Mouse (Mus musculus): ENCODE measurements at regions not wholly inside any gene's neighbourhood (a gene's known extent, or its start where the extent isn't known, plus 50 kb on each side); places are given as distances from the start of the nearest gene placed in this dataset.

GRCm38 (mm10) chr9:31611036-31611695, 146.9 kb upstream of the Tmem45b start:
- Histone ChIP-seq H3K4me1 (replicated peaks; ENCODE audit: low read depth, low read length) (peaks cover 12% of the 10 kb centered on the region), H3K4me3 (replicated peaks; ENCODE audit: low read length) (no peak overlapping the region), H3K36me3 (ENCODE audit: insufficient read depth, low read length) (no peaks in the 10 kb centered on the region), H3K9me3 (ENCODE audit: low read length) (peaks cover 11% of the 10 kb centered on the region), H3K27me3 (ENCODE audit: insufficient read depth, low read length) (peaks cover 18% of the 10 kb centered on the region; the same call in 1 of the 2 replicates)
- TF ChIP-seq POU5F1 (IDR thresholded peaks at IDR 0.05; ENCODE audit: borderline replicate concordance, low read length) (no peak), NANOG (IDR thresholded peaks at IDR 0.05; ENCODE audit: borderline replicate concordance, low read length) (no peak), CTCF (conservative IDR thresholded peaks at IDR 0.05; ENCODE audit: low read length) (no peak)

- no peak for TF ChIP-seq CTCF (conservative IDR thresholded peaks at IDR 0.05; ENCODE audit: low read length)
- TF ChIP-seq POU5F1 (IDR thresholded peaks at IDR 0.05; ENCODE audit: borderline replicate concordance, low read length): no peak
- no peak for TF ChIP-seq NANOG (IDR thresholded peaks at IDR 0.05; ENCODE audit: borderline replicate concordance, low read length)
- Histone ChIP-seq H3K27me3 (ENCODE audit: insufficient read depth, low read length) (peaks cover 18% of the 10 kb centered on the region; the same call in 1 of the 2 replicates), H3K4me3 (replicated peaks; ENCODE audit: low read length) (no peak overlapping the region), H3K36me3 (ENCODE audit: insufficient read depth, low read length) (no peaks in the 10 kb centered on the region), H3K9me3 (ENCODE audit: low read length) (peaks cover 11% of the 10 kb centered on the region), H3K4me1 (replicated peaks; ENCODE audit: low read depth, low read length) (peaks cover 12% of the 10 kb centered on the region)
Observed at GRCm38 (mm10) chr9:31610631-31611030, 146.4 kb upstream of the Tmem45b start.

- TF ChIP-seq CTCF (conservative IDR thresholded peaks at IDR 0.05; ENCODE audit: low read length): peak; percentile 44
- no peak for TF ChIP-seq POU5F1 (IDR thresholded peaks at IDR 0.05; ENCODE audit: borderline replicate concordance, low read length)
- peaks cover 18% of the 10 kb centered on the region; the same call in 1 of the 2 replicates for H3K27me3 ChIP-seq (ENCODE audit: insufficient read depth, low read length)
- no peaks in the 10 kb centered on the region for H3K36me3 ChIP-seq (ENCODE audit: insufficient read depth, low read length)
- peaks cover 12% of the 10 kb centered on the region for H3K4me1 ChIP-seq (replicated peaks; ENCODE audit: low read depth, low read length)
- H3K9me3 ChIP-seq (ENCODE audit: low read length): peaks cover 11% of the 10 kb centered on the region
- H3K4me3 ChIP-seq (replicated peaks; ENCODE audit: low read length): no peak overlapping the region
Observed at GRCm38 (mm10) chr9:31610212-31610611, 145.9 kb upstream of the Tmem45b start.

DNA sequence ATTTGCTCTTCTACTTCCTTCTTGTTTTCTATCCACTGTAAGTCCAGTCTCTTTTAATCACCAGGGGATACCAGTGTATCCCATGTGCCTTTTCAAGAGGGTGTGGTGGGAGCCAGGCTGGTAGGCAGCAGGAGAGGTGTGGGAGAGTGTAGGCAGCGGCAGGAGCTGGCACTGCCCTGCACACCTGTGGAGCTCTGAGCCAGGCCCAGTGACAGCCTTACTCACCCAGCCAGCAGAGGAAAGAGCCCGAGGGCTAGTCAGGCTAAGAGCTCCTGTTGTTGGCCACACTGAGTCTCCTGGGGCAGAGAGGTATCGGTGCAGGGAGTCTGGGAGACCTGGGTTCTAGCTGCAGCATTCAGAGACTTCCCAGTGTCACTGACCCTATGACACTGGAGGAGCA, 145.5 kb upstream of the Tmem45b start:
- Histone ChIP-seq H3K4me1 (replicated peaks; ENCODE audit: low read depth, low read length) (peaks cover 12% of the 10 kb centered on the region), H3K4me3 (replicated peaks; ENCODE audit: low read length) (no peak overlapping the region), H3K36me3 (ENCODE audit: insufficient read depth, low read length) (no peaks in the 10 kb centered on the region), H3K9me3 (ENCODE audit: low read length) (peaks cover 11% of the 10 kb centered on the region), H3K27me3 (ENCODE audit: insufficient read depth, low read length) (peaks cover 18% of the 10 kb centered on the region; the same call in 1 of the 2 replicates)
- no peak for TF ChIP-seq POU5F1 (IDR thresholded peaks at IDR 0.05; ENCODE audit: borderline replicate concordance, low read length)
- no peak for TF ChIP-seq CTCF (conservative IDR thresholded peaks at IDR 0.05; ENCODE audit: low read length)
- TF ChIP-seq NANOG (IDR thresholded peaks at IDR 0.05; ENCODE audit: borderline replicate concordance, low read length): no peak

DNA sequence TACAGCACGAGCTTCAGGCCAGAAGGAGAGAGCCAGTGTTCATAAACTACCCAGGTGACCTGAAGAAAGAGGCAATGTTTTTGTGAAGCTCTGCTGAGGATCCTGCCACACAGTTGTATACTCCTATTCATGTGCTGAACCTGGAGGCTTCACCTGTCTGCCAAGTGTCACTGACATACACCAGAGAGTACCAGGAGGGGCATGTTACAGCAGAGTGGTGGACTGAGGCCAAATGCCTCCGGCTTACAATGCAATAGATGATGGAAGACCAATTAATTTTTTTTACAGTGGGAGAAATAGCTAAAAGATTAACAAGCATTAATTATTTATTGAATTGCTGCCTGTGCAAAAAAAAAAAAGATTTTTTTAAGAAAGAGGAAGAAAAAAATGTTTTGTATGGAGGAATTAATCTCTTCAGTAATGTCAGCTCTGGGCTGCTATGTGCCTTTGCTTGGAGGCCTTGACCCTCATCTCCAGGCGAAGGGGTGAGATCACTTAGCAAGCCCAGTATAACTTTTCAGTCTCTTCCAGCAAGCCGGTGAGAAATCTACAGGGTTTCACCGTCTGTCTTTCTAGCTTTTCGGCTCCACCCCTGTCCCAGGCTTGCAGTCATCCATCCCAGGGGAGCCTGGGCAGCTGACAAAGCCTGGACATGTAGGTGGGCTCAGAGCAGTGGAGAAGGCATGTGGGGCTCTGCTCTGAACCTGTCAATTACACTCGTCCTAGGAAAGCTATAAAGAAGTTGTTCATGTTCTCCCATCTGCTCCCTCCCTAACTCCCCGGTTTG, 144.0 kb upstream of the Tmem45b start:
- no peaks in the 10 kb centered on the region for H3K4me1 ChIP-seq (replicated peaks; ENCODE audit: low read depth, low read length)
- H3K36me3 ChIP-seq (ENCODE audit: insufficient read depth, low read length): no peaks in the 10 kb centered on the region
- TF ChIP-seq CTCF (conservative IDR thresholded peaks at IDR 0.05; ENCODE audit: low read length) (no peak), POU5F1 (IDR thresholded peaks at IDR 0.05; ENCODE audit: borderline replicate concordance, low read length) (no peak), NANOG (IDR thresholded peaks at IDR 0.05; ENCODE audit: borderline replicate concordance, low read length) (no peak)
- H3K27me3 ChIP-seq (ENCODE audit: insufficient read depth, low read length): peaks cover 15% of the 10 kb centered on the region; the same call in 1 of the 2 replicates
- H3K9me3 ChIP-seq (ENCODE audit: low read length): peaks cover 11% of the 10 kb centered on the region
- no peak overlapping the region for H3K4me3 ChIP-seq (replicated peaks; ENCODE audit: low read length)

DNA sequence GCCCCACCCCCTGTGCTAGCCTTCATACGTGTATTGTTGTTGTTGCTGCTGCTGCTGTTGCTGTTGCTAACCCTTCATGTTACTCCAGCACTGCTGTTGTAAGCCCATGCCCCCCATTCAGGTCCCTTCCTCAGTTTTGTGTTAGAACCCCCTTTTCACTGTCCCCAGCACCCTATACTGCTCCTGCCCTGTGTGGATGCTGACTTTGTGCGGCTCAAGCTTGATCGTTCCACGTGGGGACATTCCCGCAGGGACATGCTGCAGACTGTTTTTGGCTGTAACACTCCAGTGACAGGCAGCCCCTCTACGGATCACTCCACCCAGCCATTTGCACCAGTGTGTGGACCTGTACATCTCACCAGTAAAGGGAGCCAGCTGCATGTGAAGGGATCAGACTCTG, 142.7 kb upstream of the Tmem45b start:
- H3K9me3 ChIP-seq (ENCODE audit: low read length): no peaks in the 10 kb centered on the region
- no peak for TF ChIP-seq NANOG (IDR thresholded peaks at IDR 0.05; ENCODE audit: borderline replicate concordance, low read length)
- TF ChIP-seq POU5F1 (IDR thresholded peaks at IDR 0.05; ENCODE audit: borderline replicate concordance, low read length): no peak
- TF ChIP-seq CTCF (conservative IDR thresholded peaks at IDR 0.05; ENCODE audit: low read length): no peak
- no peaks in the 10 kb centered on the region for H3K36me3 ChIP-seq (ENCODE audit: insufficient read depth, low read length)
- H3K27me3 ChIP-seq (ENCODE audit: insufficient read depth, low read length): peaks cover 13% of the 10 kb centered on the region; the same call in 1 of the 2 replicates
- no peaks in the 10 kb centered on the region for H3K4me1 ChIP-seq (replicated peaks; ENCODE audit: low read depth, low read length)
- no peak overlapping the region for H3K4me3 ChIP-seq (replicated peaks; ENCODE audit: low read length)

DNA sequence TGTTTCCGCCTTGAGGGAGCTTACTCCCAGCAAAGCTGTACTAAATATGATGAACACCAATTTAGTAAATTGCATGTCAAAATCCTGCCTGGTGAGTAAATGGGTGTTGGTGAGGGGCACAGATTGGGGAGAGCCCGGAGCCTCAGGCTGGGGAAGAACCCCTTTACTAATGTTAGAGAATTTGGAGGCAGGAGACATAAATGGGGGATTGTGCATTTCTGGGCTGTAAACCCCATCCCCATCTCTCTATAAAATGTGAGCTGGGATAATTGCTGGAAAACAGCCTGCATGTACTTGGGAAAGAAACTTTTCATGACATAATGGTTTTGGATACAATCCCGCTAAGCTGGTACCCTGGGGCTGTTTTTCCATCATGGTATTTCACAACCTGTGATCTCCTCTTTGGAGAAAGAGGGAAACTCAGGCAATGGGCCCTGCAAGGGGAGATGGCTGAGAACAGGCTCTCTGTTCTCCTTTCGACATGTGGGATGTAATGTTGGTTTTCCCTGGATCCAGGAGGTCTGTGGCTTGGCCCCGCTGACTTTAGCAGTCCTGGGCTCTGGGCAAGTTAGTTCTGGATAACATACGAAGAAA, 140.3 kb upstream of the Tmem45b start:
- no peak for TF ChIP-seq NANOG (IDR thresholded peaks at IDR 0.05; ENCODE audit: borderline replicate concordance, low read length)
- no peak for TF ChIP-seq CTCF (conservative IDR thresholded peaks at IDR 0.05; ENCODE audit: low read length)
- TF ChIP-seq POU5F1 (IDR thresholded peaks at IDR 0.05; ENCODE audit: borderline replicate concordance, low read length): no peak
- peaks cover 4% of the 10 kb centered on the region; the same call in 1 of the 2 replicates for H3K27me3 ChIP-seq (ENCODE audit: insufficient read depth, low read length)
- H3K36me3 ChIP-seq (ENCODE audit: insufficient read depth, low read length): no peaks in the 10 kb centered on the region
- H3K9me3 ChIP-seq (ENCODE audit: low read length): no peaks in the 10 kb centered on the region
- H3K4me1 ChIP-seq (replicated peaks; ENCODE audit: low read depth, low read length): no peaks in the 10 kb centered on the region
- no peak overlapping the region for H3K4me3 ChIP-seq (replicated peaks; ENCODE audit: low read length)

DNA sequence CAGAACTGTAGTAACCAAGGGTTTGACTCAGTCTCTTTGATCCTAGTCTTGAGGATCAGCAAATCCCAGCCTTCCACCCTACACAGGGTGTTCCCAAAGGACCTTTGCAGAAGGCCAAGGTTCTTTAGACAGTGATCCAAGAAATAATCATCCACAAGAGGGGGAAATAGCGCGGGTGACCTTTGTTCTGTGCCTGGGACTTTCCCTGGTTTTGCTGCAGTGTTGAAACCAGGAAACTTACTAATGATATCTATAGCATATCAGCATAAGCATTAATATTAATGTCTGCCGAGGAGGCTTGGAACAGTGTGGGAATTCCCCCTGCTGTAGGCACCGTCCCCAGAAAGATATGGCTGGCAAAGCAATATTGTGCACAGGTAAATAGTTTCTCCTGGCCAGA, 138.4 kb upstream of the Tmem45b start:
- Histone ChIP-seq H3K4me3 (replicated peaks; ENCODE audit: low read length) (no peak overlapping the region), H3K27me3 (ENCODE audit: insufficient read depth, low read length) (no peaks in the 10 kb centered on the region), H3K4me1 (replicated peaks; ENCODE audit: low read depth, low read length) (no peaks in the 10 kb centered on the region), H3K9me3 (ENCODE audit: low read length) (no peaks in the 10 kb centered on the region), H3K36me3 (ENCODE audit: insufficient read depth, low read length) (no peaks in the 10 kb centered on the region)
- no peak for TF ChIP-seq CTCF (conservative IDR thresholded peaks at IDR 0.05; ENCODE audit: low read length)
- no peak for TF ChIP-seq POU5F1 (IDR thresholded peaks at IDR 0.05; ENCODE audit: borderline replicate concordance, low read length)
- no peak for TF ChIP-seq NANOG (IDR thresholded peaks at IDR 0.05; ENCODE audit: borderline replicate concordance, low read length)
